Mouse (Mus musculus) erythroblast, embryonic 14.5 days (primary cell): ENCODE data around the gene Tdp1.

Experiments
- GATA1 ChIP-seq: IDR thresholded peaks from 2 replicates; pipeline ENCODE4 v1.6.1; 2012; ENCODE audit warnings: low read length, inconsistent platforms, mixed read lengths
- TAL1 ChIP-seq: IDR thresholded peaks from 3 replicates; pipeline ENCODE4 v1.6.1; 2012; ENCODE audit warnings: low read length, inconsistent platforms, mixed read lengths

- no peak for TF ChIP-seq TAL1
- TF ChIP-seq GATA1: no peak
Measured at GRCm38 (mm10) chr12:99992362-99992862, 108.1 kb downstream of the Tdp1 start.
